Mouse (Mus musculus): ENCODE measurements around the gene Mccc2. TPM values are rescaled to one million over a fixed set of nuclear protein-coding genes. Genes with fewer than 3 reads are reported as not detected.

Gene Mccc2
- polyA plus RNA-seq, 1 experiment from 2014 or later: 46.9 TPM

DNA sequence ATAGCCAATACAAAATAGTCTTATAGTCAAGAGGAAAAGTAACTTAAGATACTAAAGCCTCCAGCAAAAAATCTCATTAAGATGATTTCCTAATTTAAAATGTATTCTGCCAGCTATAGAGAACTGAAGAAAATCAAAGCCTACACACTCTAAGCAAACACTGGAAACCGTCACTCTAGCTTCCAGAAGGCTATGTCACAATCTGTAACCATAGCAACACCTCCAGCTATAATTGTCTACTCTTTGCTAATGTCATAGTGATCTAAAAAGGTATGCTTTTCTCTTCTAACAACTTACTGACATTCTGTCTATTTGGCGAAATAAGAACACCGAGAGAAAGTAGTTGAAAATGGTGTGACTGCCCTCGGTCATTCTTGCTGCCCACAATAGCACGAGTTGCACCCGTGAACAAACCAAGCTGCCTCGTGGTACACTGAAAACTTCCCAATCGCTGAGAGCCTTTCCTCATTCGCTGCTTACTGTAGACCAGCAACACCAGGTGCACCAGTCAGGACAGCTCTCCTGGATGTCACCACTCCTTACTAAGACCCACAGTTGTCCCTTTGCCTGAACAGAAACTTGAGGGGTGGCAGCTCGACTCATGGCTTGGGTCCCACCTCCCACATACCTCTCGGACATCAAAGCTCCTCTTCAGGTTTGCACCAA, 48.3 kb downstream of the Mccc2 start:
- H3K9ac ChIP-seq: no peak overlapping the region
- DNase-seq: no peak
- WGBS: 87% methylated on average over 11 of the region's 11 CpGs
- peaks cover 22% of the 10 kb centered on the region for H3K36me3 ChIP-seq (ENCODE audit: insufficient read depth)
- TF ChIP-seq CTCF (IDR thresholded peaks at IDR 0.05; ENCODE audit: low read depth): no peak
- no peaks in the 10 kb centered on the region for H3K27me3 ChIP-seq (ENCODE audit: insufficient read depth, low read length)
- no peak overlapping the region for H3K4me3 ChIP-seq (ENCODE audit: low read depth, low read length)
- H3K27ac ChIP-seq (ENCODE audit: low read depth): no peak overlapping the region
- H3K4me1 ChIP-seq (ENCODE audit: insufficient read depth): no peaks in the 10 kb centered on the region
- H3K4me2 ChIP-seq: no peak overlapping the region
- no peaks in the 10 kb centered on the region for H3K9me3 ChIP-seq (ENCODE audit: low read depth, low read length)
- ATAC-seq (ENCODE audit: insufficient read depth): no peak

- no peak for TF ChIP-seq CTCF (IDR thresholded peaks at IDR 0.05; ENCODE audit: low read depth)
- peaks cover 24% of the 10 kb centered on the region for H3K36me3 ChIP-seq (ENCODE audit: insufficient read depth)
- no peak for ATAC-seq (ENCODE audit: insufficient read depth)
Observed at GRCm38 (mm10) chr13:99963814-99964213, 51.6 kb downstream of the Mccc2 start.

DNA sequence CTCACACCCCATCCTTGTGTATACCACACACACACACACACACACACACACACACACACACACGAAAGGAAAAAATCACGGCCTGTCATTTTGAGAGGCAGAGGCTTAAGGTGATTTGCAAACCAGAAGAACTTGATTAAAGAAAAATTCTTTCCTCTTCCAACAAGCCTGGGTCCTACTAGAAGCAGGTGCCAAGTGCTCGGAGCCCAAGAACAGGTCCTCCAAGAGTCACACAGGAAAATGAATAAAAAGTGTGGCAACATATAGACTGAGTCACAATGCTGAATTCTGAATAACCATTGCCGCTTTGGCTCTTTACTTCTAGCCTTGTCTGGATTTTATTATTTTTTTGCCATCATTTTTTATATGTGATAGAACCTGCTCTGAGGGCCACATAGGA, 53.8 kb downstream of the Mccc2 start:
- no peak overlapping the region for H3K4me2 ChIP-seq
- peaks cover 25% of the 10 kb centered on the region for H3K36me3 ChIP-seq (ENCODE audit: insufficient read depth)
- no peak for DNase-seq
- no peak for ATAC-seq (ENCODE audit: insufficient read depth)
- H3K9me3 ChIP-seq (ENCODE audit: low read depth, low read length): 0 out of 2 replicates have a peak, but pooled peaks cover 2% of the 10 kb centered on the region
- H3K4me3 ChIP-seq (ENCODE audit: low read depth, low read length): no peak overlapping the region
- TF ChIP-seq CTCF (IDR thresholded peaks at IDR 0.05; ENCODE audit: low read depth): no peak
- H3K27me3 ChIP-seq (ENCODE audit: insufficient read depth, low read length): no peaks in the 10 kb centered on the region
- 88% methylated on average over 4 of the region's 4 CpGs for WGBS
- H3K27ac ChIP-seq (ENCODE audit: low read depth): no peak overlapping the region
- H3K9ac ChIP-seq: no peak overlapping the region
- H3K4me1 ChIP-seq (ENCODE audit: insufficient read depth): no peaks in the 10 kb centered on the region

More at GRCm38 (mm10) chr13:99963814-99964213, 51.6 kb downstream of the Mccc2 start:
- no peaks in the 10 kb centered on the region for H3K27me3 ChIP-seq (ENCODE audit: insufficient read depth, low read length)
- H3K9ac ChIP-seq: no peak overlapping the region
- H3K4me2 ChIP-seq: no peak overlapping the region
- DNase-seq: no peak
- no peaks in the 10 kb centered on the region for H3K9me3 ChIP-seq (ENCODE audit: low read depth, low read length)
- 83% methylated on average over 6 of the region's 6 CpGs for WGBS
- no peak overlapping the region for H3K4me3 ChIP-seq (ENCODE audit: low read depth, low read length)
- no peak overlapping the region for H3K27ac ChIP-seq (ENCODE audit: low read depth)
- H3K4me1 ChIP-seq (ENCODE audit: insufficient read depth): no peaks in the 10 kb centered on the region

GRCm38 (mm10) chr13:99955591-99955944, 59.9 kb downstream of the Mccc2 start:
- no peak overlapping the region for H3K4me3 ChIP-seq (ENCODE audit: low read depth, low read length)
- peaks cover 52% of the 10 kb centered on the region for H3K36me3 ChIP-seq (ENCODE audit: insufficient read depth)
- no peaks in the 10 kb centered on the region for H3K27me3 ChIP-seq (ENCODE audit: insufficient read depth, low read length)
- no peaks in the 10 kb centered on the region for H3K4me1 ChIP-seq (ENCODE audit: insufficient read depth)
- H3K27ac ChIP-seq (ENCODE audit: low read depth): no peak overlapping the region
- H3K4me2 ChIP-seq: no peak overlapping the region
- no peak overlapping the region for H3K9ac ChIP-seq
- DNase-seq (no peak), ATAC-seq (ENCODE audit: insufficient read depth) (no peak)
- WGBS: 74% methylated on average over 1 of the region's 1 CpGs
- TF ChIP-seq CTCF (IDR thresholded peaks at IDR 0.05; ENCODE audit: low read depth): no peak
- 0 out of 2 replicates have a peak, but pooled peaks cover 4% of the 10 kb centered on the region for H3K9me3 ChIP-seq (ENCODE audit: low read depth, low read length)

- Histone ChIP-seq H3K27me3 (ENCODE audit: insufficient read depth, low read length) (no peaks in the 10 kb centered on the region), H3K36me3 (ENCODE audit: insufficient read depth) (peaks cover 49% of the 10 kb centered on the region), H3K9ac (no peak overlapping the region), H3K4me3 (ENCODE audit: low read depth, low read length) (no peak overlapping the region), H3K4me1 (ENCODE audit: insufficient read depth) (no peaks in the 10 kb centered on the region), H3K27ac (ENCODE audit: low read depth) (no peak overlapping the region), H3K9me3 (ENCODE audit: low read depth, low read length) (0 out of 2 replicates have a peak, but pooled peaks cover 4% of the 10 kb centered on the region), H3K4me2 (no peak overlapping the region)
- 94% methylated on average over 5 of the region's 5 CpGs for WGBS
- TF ChIP-seq CTCF (IDR thresholded peaks at IDR 0.05; ENCODE audit: low read depth): peak; percentile 19
- ATAC-seq (ENCODE audit: insufficient read depth) (no peak), DNase-seq (no peak)
Observed at GRCm38 (mm10) chr13:99954902-99955590, 60.4 kb downstream of the Mccc2 start.

GRCm38 (mm10) chr13:99947417-99947816, 68.0 kb downstream of the Mccc2 start:
- Histone ChIP-seq H3K9ac (no peak overlapping the region), H3K27me3 (ENCODE audit: insufficient read depth, low read length) (no peaks in the 10 kb centered on the region), H3K9me3 (ENCODE audit: low read depth, low read length) (no peaks in the 10 kb centered on the region), H3K4me2 (no peak overlapping the region), H3K27ac (ENCODE audit: low read depth) (no peak overlapping the region), H3K4me3 (ENCODE audit: low read depth, low read length) (no peak overlapping the region), H3K4me1 (ENCODE audit: insufficient read depth) (no peaks in the 10 kb centered on the region), H3K36me3 (ENCODE audit: insufficient read depth) (peaks cover 20% of the 10 kb centered on the region)
- 79% methylated on average over 4 of the region's 4 CpGs for WGBS
- ATAC-seq (ENCODE audit: insufficient read depth) (no peak), DNase-seq (no peak)
- no peak for TF ChIP-seq CTCF (IDR thresholded peaks at IDR 0.05; ENCODE audit: low read depth)

DNA sequence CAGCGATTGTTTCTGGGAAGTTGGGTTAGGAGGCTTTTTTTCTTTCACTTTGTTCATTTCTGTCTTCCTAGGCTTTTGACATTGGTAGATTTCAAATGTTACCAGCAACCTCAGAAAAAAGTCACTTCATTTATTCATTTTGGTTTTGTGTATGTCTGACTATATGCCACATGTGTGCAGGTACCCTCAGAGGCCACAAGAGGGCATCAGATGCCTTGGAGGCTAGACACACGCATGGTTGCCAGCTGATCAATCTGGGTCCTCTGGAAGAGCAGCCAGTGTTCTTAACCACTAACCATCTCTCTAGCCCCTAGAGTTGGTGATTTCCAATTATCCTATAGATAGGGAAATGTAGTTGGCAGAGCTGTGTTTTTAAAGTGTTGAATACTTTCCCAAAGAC, 71.9 kb downstream of the Mccc2 start:
- no peak for DNase-seq
- Histone ChIP-seq H3K27ac (ENCODE audit: low read depth) (no peak overlapping the region), H3K9ac (no peak overlapping the region), H3K4me2 (no peak overlapping the region), H3K4me3 (ENCODE audit: low read depth, low read length) (no peak overlapping the region), H3K9me3 (ENCODE audit: low read depth, low read length) (no peaks in the 10 kb centered on the region), H3K36me3 (ENCODE audit: insufficient read depth) (0 out of 2 replicates have a peak, but pooled peaks cover 3% of the 10 kb centered on the region), H3K27me3 (ENCODE audit: insufficient read depth, low read length) (no peaks in the 10 kb centered on the region), H3K4me1 (ENCODE audit: insufficient read depth) (no peaks in the 10 kb centered on the region)
- no peak for ATAC-seq (ENCODE audit: insufficient read depth)
- 0 out of 2 replicates have a peak, but pooled peaks have one; percentile 12 for TF ChIP-seq CTCF (IDR thresholded peaks at IDR 0.05; ENCODE audit: low read depth)
- whole genome bisulfite sequencing: 94% methylated on average over 2 of the region's 2 CpGs

Measured in lung, embryonic 14.5 days (tissue).